Comparison of ENCODE assay signal across 8 mouse cellular contexts in genomic region chr17:33914969-33915391, GRCm38 (mm10). TPM values are rescaled to one million over a fixed set of nuclear protein-coding genes. Genes with fewer than 3 reads are reported as not detected.
DNase-seq lines count a peak whose midpoint lies in the region; ATAC-seq lines count a peak whose summit lies in the region.

No protein-coding gene starts in this region.

- peaks cover 56% of the 10 kb centered on the region for H3K36me3 ChIP-seq in forebrain, embryonic 12.5 days (replicated peaks)
- H3K36me3 ChIP-seq in liver, embryonic 12.5 days, result peaks cover 68% of the 10 kb centered on the region

- peaks cover 7% of the 10 kb centered on the region; the same call in 1 of the 2 replicates for H3K27me3 ChIP-seq in forebrain, embryonic 12.5 days
- no peaks in the 10 kb centered on the region for H3K27me3 ChIP-seq in liver, embryonic 12.5 days (replicated peaks)

- H3K4me1 ChIP-seq in forebrain, embryonic 12.5 days, result peaks cover 62% of the 10 kb centered on the region
- H3K4me1 ChIP-seq in liver, embryonic 12.5 days, result peaks cover 70% of the 10 kb centered on the region

- intact Hi-C loops in heart, postnatal 10 days (cut with DNase I), result no loop called here

- no peaks in the 10 kb centered on the region for H3K9me3 ChIP-seq in forebrain, embryonic 12.5 days
- peaks cover 18% of the 10 kb centered on the region for H3K9me3 ChIP-seq in liver, embryonic 12.5 days (replicated peaks)

- no peak for ATAC-seq in forebrain, embryonic 12.5 days (ENCODE audit: low FRiP score)
- ATAC-seq in liver, embryonic 12.5 days, result no peak

- peak overlapping the region; percentile 36; the same call in 1 of the 2 replicates for H3K27ac ChIP-seq in forebrain, embryonic 12.5 days
- peak overlapping the region; percentile 87 for H3K27ac ChIP-seq in liver, embryonic 12.5 days

- H3K4me3 ChIP-seq in forebrain, embryonic 12.5 days (replicated peaks), result peak overlapping the region; percentile 10; the same call in 1 of the 2 replicates
- peak overlapping the region; percentile 74 for H3K4me3 ChIP-seq in liver, embryonic 12.5 days

- peak overlapping the region; percentile 65 for H3K4me2 ChIP-seq in forebrain, embryonic 12.5 days
- H3K4me2 ChIP-seq in liver, embryonic 12.5 days, result peak overlapping the region; percentile 97

- H3K9ac ChIP-seq in forebrain, embryonic 12.5 days, result no peak overlapping the region; the same call in 1 of the 2 replicates
- peak overlapping the region; percentile 82 for H3K9ac ChIP-seq in liver, embryonic 12.5 days

- 74% methylated on average over 13 of the region's 13 CpGs for WGBS in forebrain, embryonic 12.5 days
- WGBS in liver, embryonic 12.5 days (ENCODE audit: insufficient replicate concordance), result 71% methylated on average over 13 of the region's 13 CpGs

- peak; percentile 95 for DNase-seq in heart, adult 11 months
- DNase-seq in heart, postnatal 10 days, result no peak
- peak; percentile 45 for DNase-seq in CD4-positive helper T cell, adult 2 months (ENCODE audit: low read depth, low spot score)
- no peak for DNase-seq in adrenal gland, adult 8-10 months
- no peak for DNase-seq in embryo, embryonic 11 days
- DNase-seq in left cerebral cortex, adult 18-20 months (ENCODE audit: low spot score in 2 of 2), result no peak

RNA-seq across cellular contexts. Expression of gene Tapbp, which starts 0.7 kb away (rescaled TPM):
- 10 to 100 TPM; 85.4 to 98.6 TPM for total RNA-seq in heart, postnatal 10 days (2021)
- polyA plus RNA-seq in forebrain, embryonic 12.5 days (2016; fragmentation: Nextera tagmentation; extraction: Ambion mirVana), result 16.1 and 19.5 TPM in 2 replicates
- 29.4 and 30.1 TPM in 2 replicates for polyA plus RNA-seq in liver, embryonic 12.5 days (2016; fragmentation: Nextera tagmentation; extraction: Ambion mirVana)
- total RNA-seq in adrenal gland, adult 8-10 months (2022), result 100 to 1,000 TPM; 195 to 259 (median 213) TPM
- 10 to 100 TPM; 42.0 to 53.5 TPM for total RNA-seq in left cerebral cortex, adult 18-20 months (2021)

RNA-seq across cellular contexts. Expression of gene Zbtb22, which starts 0.7 kb away (rescaled TPM):
- 10 to 100 TPM; 29.4 to 33.0 TPM for total RNA-seq in heart, postnatal 10 days (2021)
- 23.1 and 23.5 TPM in 2 replicates for polyA plus RNA-seq in forebrain, embryonic 12.5 days (2016; fragmentation: Nextera tagmentation; extraction: Ambion mirVana)
- 13.6 and 14.8 TPM in 2 replicates for polyA plus RNA-seq in liver, embryonic 12.5 days (2016; fragmentation: Nextera tagmentation; extraction: Ambion mirVana)
- total RNA-seq in adrenal gland, adult 8-10 months (2022), result 10 to 100 TPM; 35.3 to 39.7 (median 37.5) TPM
- total RNA-seq in left cerebral cortex, adult 18-20 months (2021), result 10 to 100 TPM; 33.0 to 35.5 TPM

RNA-seq across cellular contexts. Expression of gene Daxx, which starts 5.8 kb away (rescaled TPM):
- total RNA-seq in heart, postnatal 10 days (2021), result 10 to 100 TPM; 16.9 to 18.3 TPM
- 67.9 and 68.2 TPM in 2 replicates for polyA plus RNA-seq in forebrain, embryonic 12.5 days (2016; fragmentation: Nextera tagmentation; extraction: Ambion mirVana)
- 33.4 and 37.1 TPM in 2 replicates for polyA plus RNA-seq in liver, embryonic 12.5 days (2016; fragmentation: Nextera tagmentation; extraction: Ambion mirVana)
- 10 to 100 TPM; 30.2 to 36.2 (median 33.8) TPM for total RNA-seq in adrenal gland, adult 8-10 months (2022)
- 10 to 100 TPM; 27.4 to 34.7 TPM for total RNA-seq in left cerebral cortex, adult 18-20 months (2021)

RNA-seq across cellular contexts. Expression of gene Platr17, which starts 10.0 kb away (rescaled TPM):
- not detected for total RNA-seq in heart, postnatal 10 days (2021)
- not detected in 2 replicates for polyA plus RNA-seq in forebrain, embryonic 12.5 days (2016; fragmentation: Nextera tagmentation; extraction: Ambion mirVana)
- polyA plus RNA-seq in liver, embryonic 12.5 days (2016; fragmentation: Nextera tagmentation; extraction: Ambion mirVana), result 0.51 and 0.78 TPM in 2 replicates
- not detected for total RNA-seq in adrenal gland, adult 8-10 months (2022)
- total RNA-seq in left cerebral cortex, adult 18-20 months (2021), result under 1 TPM in 1 of 2 experiments, not detected in 1; 0.58 TPM

RNA-seq across cellular contexts. Expression of gene Rgl2, which starts 14.4 kb away (rescaled TPM):
- 10 to 100 TPM; 54.8 to 57.9 TPM for total RNA-seq in heart, postnatal 10 days (2021)
- 53.7 and 55.9 TPM in 2 replicates for polyA plus RNA-seq in forebrain, embryonic 12.5 days (2016; fragmentation: Nextera tagmentation; extraction: Ambion mirVana)
- polyA plus RNA-seq in liver, embryonic 12.5 days (2016; fragmentation: Nextera tagmentation; extraction: Ambion mirVana), result 17.3 and 18.4 TPM in 2 replicates
- 10 to 100 TPM; 42.1 to 76.2 (median 60.1) TPM for total RNA-seq in adrenal gland, adult 8-10 months (2022)
- total RNA-seq in left cerebral cortex, adult 18-20 months (2021), result 10 to 100 TPM; 62.2 to 63.5 TPM

Comparison
In these comparisons a context has a peak if more than half of its experiments do, and no peak if none do; other contexts are left out.
1. DNase-seq: peak in heart, adult 11 months (single experiment) and CD4-positive helper T cell, adult 2 months (single experiment); none in heart, postnatal 10 days (0 of 2), adrenal gland, adult 8-10 months (single experiment), embryo, embryonic 11 days (single experiment) and left cerebral cortex, adult 18-20 months (0 of 2).